Mouse (Mus musculus) embryo, embryonic 10 days (tissue): Measurements from ENCODE around the gene Rptor.
A peak's percentile ranks its signal among the peaks of the same experiment; 100 is the strongest.

Experiments used
- DNase-seq: peaks from one replicate; pipeline ENCODE4 v3.0.0-alpha.2; 2015; ENCODE audit warnings: low spot score

Gene Rptor

DNA sequence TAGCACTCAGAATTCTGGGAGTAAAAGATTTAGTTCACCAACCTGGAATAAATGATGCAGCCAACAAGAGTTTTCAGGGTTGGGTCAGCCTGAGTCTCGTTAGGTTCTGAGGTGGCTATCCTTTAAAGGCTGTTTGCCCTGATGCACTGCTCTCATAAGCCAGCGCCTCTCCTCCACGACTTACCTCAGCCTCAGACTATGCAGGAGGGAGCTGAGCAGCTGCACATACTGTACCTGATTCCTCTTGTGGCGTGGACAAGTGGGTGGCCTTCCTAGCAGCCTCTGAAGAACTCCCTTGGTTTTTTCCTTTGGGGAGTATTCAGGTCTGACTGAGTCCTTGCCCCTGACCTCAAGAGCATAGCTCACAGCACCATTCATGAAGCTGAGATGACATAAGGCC is 209.4 kb downstream of the Rptor start:
- DNase-seq: no peak

- no peak for DNase-seq
These were observed 211.4 kb downstream of the Rptor start for GRCm38 (mm10) chr11:119814035-119814558.

DNA sequence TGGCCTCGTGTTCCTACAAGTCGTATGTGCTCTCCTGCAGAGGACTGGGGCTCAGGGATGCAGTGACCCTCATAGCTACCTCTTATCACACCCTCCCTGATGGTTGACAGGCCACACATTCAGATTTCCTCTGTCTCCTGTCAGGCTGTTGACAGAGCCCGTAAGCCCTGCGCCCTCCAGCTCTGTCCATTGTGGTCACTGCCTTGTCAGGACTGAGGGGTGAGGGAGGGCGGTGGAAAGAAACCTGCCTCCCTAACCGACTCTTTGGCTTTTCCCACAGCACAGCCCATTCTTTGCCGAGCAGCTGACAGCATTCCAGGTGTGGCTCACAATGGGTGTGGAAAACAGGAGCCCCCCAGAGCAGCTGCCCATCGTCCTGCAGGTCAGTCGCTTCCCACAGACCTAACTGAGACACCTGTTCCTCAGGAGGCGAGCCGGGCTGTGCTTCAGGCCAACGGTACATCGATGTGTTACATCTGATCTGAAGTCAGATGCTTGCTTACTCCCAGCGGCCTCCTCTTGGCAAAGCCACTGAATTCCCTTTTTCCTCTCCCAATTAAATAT is 214.2 kb downstream of the Rptor start:
- no peak for DNase-seq

DNA sequence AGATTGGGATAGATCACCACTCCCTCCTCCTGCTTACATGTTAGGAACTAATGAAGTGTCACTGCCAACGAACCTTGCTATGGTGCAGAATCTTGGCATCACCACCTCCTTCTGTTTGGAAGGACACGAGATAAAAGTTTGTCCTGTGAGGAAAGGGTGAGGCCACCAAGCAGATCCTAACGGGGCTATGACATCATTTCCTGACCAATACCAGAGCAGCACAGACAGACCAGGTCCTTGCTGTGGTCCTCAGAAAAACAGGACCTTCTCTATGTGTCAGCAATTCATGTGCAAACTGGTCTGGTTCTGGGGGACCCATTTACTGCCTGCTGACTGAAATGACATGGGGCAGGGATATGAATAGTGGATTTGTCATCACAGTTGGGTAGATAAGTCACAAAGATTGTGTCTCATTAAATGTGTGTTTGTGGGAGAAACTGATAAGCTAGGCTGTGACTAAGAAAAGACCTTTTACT is 214.7 kb downstream of the Rptor start:
- no peak for DNase-seq

GRCm38 (mm10) chr11:119817898-119818297 is 215.2 kb downstream of the Rptor start:
- DNase-seq: no peak

- no peak for DNase-seq
These were observed 218.8 kb downstream of the Rptor start for GRCm38 (mm10) chr11:119821514-119821913.

DNA sequence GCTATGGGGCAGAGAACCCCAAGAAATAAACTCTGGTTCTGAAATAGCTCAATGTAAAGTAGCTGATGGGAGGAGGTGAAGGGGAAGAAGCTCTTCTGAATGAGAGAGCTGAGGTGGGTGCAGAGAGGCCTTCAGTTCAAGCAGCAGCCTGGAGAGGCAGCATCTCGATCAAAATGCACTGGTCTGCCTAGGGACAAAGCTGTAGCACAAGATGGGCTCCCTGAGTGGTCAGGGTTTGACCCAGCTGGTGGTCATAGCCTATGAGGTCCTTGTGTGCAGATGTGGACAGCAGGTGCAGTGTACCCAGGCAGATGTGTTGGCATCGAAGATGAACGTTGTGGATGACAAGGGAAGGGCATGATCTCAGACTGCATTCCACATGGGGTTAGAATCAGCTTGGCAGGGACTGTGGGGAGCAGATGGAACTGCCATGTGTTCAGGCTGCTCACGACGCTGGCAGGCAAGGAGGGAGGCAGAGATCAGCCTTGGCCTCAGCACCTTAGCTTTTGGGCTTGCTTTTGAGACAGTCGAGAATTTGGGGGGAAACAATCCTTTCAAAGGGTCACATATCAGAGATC is 221.5 kb downstream of the Rptor start:
- no peak for DNase-seq

DNA sequence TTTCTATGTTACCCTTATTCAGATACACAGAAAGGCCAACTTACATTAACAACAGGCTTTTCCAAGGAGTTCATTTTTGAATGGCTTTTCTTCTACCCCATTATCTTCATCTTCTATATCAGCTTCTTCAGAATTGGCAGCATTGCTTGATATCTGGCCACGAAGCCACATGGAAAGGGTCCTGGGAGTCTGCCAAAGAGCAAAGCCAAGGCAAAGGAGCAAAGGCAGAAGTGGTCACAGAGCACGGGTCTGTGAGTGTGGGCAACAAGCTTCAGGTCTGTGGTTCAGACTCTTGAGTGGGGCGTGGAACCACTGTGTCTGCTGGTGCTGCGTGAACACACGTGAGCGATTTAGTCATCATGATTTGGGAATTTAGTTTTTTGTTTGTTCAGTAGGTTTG is 223.1 kb downstream of the Rptor start:
- DNase-seq: no peak

DNA sequence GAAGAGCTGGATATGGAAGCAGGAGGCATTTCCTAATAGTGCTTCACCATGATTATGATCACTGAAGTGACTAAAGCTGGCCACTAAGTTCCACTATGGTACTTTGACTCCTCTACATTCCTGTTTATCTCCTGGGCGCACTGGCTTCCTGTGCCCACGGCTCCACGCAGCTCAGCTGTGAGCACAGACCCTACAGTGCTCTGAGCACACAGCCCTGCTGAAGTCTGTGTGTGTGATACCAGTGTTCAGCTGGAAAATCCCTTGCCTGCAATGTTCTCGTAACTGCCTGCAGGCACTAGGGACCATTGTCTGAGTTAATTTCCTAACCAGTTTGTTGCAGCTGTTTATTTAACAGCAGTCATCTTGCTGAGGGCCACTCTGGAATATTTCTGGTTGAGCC is 223.5 kb downstream of the Rptor start:
- no peak for DNase-seq

DNA sequence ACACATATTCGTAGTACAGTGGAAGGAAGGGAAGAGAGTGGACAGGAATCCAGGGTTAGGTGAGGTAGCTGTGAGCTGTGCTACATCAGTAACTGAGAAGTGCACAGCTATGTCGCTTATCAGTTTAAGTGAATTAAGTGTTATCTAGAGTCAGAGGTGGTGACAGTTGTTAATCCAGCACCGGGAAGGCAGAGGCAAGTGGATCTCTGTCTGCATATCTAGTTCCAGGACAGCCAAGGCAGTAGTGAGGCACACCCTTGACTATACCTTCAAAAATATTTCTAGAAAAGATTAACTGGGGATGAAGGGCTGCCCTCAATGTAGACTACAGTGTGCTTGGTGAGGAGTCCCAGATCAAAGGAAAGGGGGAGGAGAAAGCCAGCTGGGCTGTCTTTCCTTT is 226.4 kb downstream of the Rptor start:
- DNase-seq: no peak

DNA sequence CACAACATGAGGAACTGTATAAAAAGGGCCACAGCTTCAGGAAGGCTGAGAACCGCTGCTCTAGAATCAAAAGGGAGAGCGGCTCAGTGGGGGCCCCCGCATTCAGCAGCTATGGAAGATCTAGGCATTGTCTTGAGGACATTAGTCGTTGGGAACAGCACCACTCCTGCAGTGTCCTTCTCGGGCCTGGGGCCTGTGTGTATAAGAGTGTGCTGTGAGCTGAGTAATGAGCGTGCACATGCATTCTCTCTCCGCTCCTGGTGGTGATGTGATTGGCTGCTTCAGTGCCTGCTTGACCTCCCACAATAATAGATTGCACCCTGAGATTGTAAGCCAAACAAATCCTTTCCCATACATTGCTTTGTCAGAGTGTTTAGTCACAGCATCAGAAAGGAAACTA is 229.0 kb downstream of the Rptor start:
- peak; percentile 42 for DNase-seq

- no peak for DNase-seq
These were observed 230.6 kb downstream of the Rptor start for GRCm38 (mm10) chr11:119833311-119833710.

DNA sequence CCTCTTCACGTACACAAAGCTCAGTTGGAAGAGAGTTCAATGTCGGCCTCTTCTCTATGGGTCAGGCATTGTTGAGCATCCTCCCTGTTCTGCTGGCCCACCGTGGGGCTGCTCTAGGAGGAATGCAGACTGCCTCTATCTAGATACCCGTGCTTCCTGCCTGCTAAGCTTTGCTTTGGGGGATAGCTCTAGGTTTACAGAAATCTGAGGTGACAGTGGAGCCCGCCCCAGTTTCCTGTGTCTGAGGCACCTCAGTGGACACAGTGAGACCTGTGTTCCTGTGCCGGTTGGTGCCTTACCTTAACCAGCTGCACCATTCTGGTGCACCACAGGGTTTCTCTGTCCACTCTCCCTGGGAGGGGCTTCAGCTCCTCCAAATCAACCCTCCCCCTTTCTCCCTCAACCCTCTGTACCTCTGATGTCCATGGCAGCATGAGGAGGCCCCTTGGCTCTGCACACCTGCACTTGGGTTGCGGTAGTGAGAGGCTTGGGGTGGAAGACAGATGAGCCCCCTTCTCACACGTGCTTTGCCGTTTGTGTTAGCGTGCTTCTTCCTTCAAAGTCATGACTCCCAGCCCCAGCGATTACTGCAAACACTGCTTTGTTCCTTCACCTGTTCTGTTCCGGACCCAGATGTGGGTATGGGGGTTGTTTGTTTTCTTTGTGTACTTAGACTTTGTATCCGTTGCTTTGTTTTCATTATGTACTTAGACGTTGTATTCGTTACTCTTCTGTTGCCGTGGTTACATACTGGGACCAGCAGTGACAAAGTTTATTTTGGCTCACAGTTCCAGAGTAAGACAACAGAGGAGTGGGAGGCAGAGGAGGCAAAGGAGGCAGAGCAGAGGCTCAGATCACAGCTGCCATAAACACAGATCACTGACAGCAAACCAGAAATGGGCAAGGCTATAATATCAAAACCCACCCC is 231.4 kb downstream of the Rptor start:
- DNase-seq: no peak

- DNase-seq: no peak
These were observed 233.6 kb downstream of the Rptor start for GRCm38 (mm10) chr11:119836326-119836725.

GRCm38 (mm10) chr11:119837786-119838185 is 235.1 kb downstream of the Rptor start:
- no peak for DNase-seq

DNA sequence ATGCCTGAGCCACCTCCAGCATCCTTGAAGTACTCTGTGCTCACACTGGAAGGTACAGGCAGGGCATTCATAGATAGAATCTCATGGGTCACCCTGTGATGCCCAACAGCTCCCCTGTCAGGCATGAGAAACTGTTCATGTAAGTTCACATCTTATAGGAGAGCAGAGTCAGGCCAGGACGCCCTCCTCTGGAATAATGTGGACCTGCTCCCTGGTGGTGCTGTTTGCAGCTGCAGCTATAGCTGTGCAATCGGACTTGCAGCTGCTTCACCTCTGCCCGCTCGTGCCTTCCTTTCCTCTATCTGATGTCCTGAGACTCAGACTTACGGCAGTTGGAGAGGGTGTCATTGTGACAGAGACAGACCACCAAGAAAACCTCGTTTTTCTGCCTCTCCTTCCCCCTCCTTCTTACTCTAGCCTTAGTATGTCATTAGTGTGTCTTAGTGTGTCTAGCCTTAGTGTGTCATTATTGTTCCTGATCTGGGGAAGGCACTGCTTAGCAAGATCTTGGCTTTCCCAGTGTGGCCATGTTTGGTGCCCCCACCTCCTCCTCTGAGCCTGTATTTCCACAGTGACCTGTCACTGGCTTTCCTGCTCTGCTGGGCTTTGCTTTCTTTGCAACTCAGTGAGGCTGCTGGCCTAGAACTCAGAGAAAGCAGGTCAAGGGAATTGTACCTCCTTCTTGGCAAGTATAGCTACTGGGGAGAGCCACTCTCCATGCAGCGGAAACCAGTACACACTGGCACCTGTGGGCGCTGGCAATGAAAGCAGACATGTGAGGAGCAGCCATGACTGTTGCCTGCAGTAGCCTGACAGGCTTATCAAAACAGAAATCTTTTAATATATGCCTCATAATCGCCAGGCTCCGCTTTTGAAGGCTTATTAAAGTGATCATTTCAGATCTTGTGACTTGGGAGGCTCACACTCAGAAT is 237.0 kb downstream of the Rptor start:
- DNase-seq: no peak

DNA sequence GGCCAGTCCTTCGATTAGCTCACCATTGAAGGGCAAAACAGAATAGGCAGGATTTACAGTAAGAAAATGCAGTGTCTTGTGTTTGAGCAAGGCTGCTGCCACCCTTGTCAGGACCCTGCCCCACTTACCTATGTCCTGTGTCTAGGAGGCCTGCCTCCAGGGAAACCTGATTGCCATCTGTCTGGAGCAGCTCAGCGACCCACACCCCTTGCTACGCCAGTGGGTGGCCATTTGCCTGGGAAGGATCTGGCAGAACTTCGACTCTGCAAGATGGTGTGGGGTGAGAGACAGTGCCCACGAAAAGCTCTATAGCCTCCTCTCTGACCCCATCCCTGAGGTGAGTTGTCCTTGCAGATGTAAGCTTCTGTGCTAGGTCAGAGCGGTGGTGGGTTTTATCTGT is 243.9 kb downstream of the Rptor start:
- no peak for DNase-seq

GRCm38 (mm10) chr11:119847076-119847475 is 244.4 kb downstream of the Rptor start:
- no peak for DNase-seq

DNA sequence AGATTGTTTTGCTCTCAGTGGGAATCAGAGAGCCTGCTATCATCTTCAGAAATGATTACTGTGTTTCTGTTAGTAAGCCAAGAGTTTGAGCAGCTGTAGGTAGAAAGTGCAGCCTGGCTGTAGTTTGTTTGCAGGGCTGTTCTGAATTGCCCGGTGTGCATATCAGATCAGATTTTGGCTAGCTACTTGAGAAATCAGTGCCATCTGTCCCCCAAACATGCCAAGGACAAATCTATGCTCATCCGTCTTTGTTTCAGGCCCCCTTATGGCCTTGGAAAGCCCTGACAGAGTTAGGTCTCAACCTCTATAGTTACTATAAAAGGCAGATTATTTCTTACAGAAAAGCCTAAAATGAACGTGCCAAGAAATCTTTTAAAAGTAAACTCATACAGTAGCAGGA is 244.9 kb downstream of the Rptor start:
- no peak for DNase-seq

DNA sequence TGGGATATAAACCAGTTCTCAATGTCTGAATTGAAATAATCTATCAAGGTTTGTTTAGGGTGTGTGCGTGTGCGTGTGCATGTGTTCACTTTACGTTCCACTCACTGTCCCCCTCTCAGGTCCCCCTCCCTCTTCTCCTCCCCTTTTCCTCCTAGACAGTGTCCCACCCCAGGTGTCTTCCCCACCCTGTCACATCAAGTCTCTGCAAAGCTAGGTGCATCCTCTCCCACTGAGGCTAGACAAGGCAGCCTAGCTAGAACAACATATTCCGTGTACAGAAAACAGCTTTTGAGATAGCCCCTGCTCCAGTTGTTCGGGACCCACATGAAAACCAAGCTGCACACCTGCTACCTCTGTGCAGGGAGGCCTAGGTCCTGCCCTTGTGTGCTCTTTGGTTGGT is 245.5 kb downstream of the Rptor start:
- DNase-seq: no peak

- DNase-seq: no peak
These were observed 253.3 kb downstream of the Rptor start for GRCm38 (mm10) chr11:119855999-119856398.
